Mouse (Mus musculus) midbrain, embryonic 12.5 days (tissue): ENCODE data around the gene Asb1. TPM values are rescaled to one million over a fixed set of nuclear protein-coding genes. Genes with fewer than 3 reads are reported as not detected.

Experiments
- ATAC-seq: fragments of 200-750 bp; cut with Nextera tagmentation; 2 replicates; pipeline ENCODE4 v1.8.0; 2017; ENCODE audit warnings: low read depth, moderate TSS enrichment, moderate library complexity; ENCODE audit not compliant: low FRiP score
- H3K27ac ChIP-seq: fragments of 300-500 bp; sonication (generic); replicated peaks from 2 replicates; pipeline ENCODE4 v1.5.1; 2016; ENCODE audit warnings: mild to moderate bottlenecking
- H3K27me3 ChIP-seq: fragments of 300-500 bp; sonication (generic); 2 replicates; pipeline ENCODE4 v1.6.1; 2016; ENCODE audit warnings: mild to moderate bottlenecking
- H3K36me3 ChIP-seq: fragments of 300-500 bp; sonication (generic); 2 replicates; pipeline ENCODE4 v1.6.1; 2016
- H3K4me1 ChIP-seq: fragments of 300-500 bp; sonication (generic); 2 replicates; pipeline ENCODE4 v1.6.1; 2016
- H3K4me2 ChIP-seq: fragments of 300-500 bp; sonication (generic); replicated peaks from 2 replicates; pipeline ENCODE4 v1.6.1; 2016; ENCODE audit warnings: mild to moderate bottlenecking, moderate library complexity
- H3K4me3 ChIP-seq: fragments of 300-500 bp; sonication (generic); 2 replicates; pipeline ENCODE4 v1.5.1; 2016; ENCODE audit warnings: mild to moderate bottlenecking
- H3K9ac ChIP-seq: fragments of 300-500 bp; sonication (generic); replicated peaks from 2 replicates; pipeline ENCODE4 v1.6.1; 2016; ENCODE audit warnings: mild to moderate bottlenecking, moderate library complexity
- H3K9me3 ChIP-seq: fragments of 300-500 bp; sonication (generic); 2 replicates; pipeline ENCODE4 v1.6.1; 2016; ENCODE audit warnings: mild to moderate bottlenecking
- WGBS: fragments of 180-500 bp; shearing (Covaris S2); methylation state at CpG from one replicate; pipeline ENCODE4 v1.1.7; 2016; 5-methylcytosine and 5-hydroxymethylcytosine counted together
- polyA plus RNA-seq: library from polyadenylated mRNA; unstranded; fragments of >200 nt; fragmentation: Nextera tagmentation; extraction: Ambion mirVana; gene quantifications from 2 replicates; pipeline ENCODE4 v1.2.1, GENCODE M21; 2016

Asb1 gene
- polyA plus RNA-seq, 1 experiment from 2014 or later = 13.2 TPM

DNA sequence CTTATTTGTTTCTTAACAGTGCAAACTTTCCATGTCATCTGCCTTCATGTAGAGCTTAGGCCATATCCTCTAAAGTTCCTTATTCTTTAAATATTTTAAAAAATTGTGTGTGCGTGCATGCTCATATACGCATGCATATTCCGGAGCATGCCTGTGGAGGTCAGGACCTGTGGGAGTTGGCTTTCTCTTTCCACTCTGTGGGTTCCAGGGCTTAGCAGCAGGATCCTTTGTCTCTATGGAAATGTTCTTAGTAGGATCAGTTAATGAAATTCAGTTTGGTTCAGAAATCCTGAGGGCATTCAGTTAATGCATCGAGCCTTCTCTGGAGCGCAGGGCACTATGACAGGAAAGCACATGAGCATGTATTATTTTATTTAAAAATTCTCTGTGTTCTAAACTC, 7.2 kb downstream of the Asb1 start:
- no peak overlapping the region; the same call in 1 of the 2 replicates for H3K27ac ChIP-seq
- ATAC-seq = peak; percentile 52
- H3K9ac ChIP-seq = no peak overlapping the region
- WGBS = 16% methylated on average over 5 of the region's 5 CpGs
- H3K4me3 ChIP-seq = no peak overlapping the region
- H3K9me3 ChIP-seq = no peaks in the 10 kb centered on the region
- 0 out of 2 replicates have a peak, but pooled peaks cover 3% of the 10 kb centered on the region for H3K27me3 ChIP-seq
- peaks cover 33% of the 10 kb centered on the region for H3K36me3 ChIP-seq
- no peak overlapping the region for H3K4me2 ChIP-seq
- H3K4me1 ChIP-seq = peaks cover 14% of the 10 kb centered on the region

DNA sequence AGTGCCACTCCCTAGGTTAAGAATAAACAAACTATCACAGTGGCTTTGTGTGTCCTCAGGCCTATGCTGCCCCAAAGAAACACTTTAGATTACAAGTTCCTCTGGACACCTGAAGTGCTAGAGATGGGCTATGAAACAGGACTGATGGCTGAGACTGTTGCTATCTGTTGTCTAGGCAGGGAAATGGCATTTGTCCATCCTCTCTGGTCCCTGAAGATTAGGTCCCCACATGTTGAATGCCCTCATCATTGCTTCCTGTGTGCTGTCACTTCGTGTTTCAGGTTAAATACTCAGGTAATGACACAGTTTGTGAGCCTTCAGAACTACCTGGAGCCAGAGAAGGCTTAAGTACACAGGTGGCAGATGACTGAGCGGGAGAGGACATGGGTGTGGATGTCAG, 8.7 kb downstream of the Asb1 start:
- Histone ChIP-seq H3K27ac (no peak overlapping the region), H3K27me3 (0 out of 2 replicates have a peak, but pooled peaks cover 3% of the 10 kb centered on the region), H3K4me1 (peaks cover 14% of the 10 kb centered on the region), H3K36me3 (peaks cover 44% of the 10 kb centered on the region), H3K9ac (no peak overlapping the region), H3K9me3 (no peaks in the 10 kb centered on the region), H3K4me2 (no peak overlapping the region), H3K4me3 (no peak overlapping the region)
- 89% methylated on average over 2 of the region's 2 CpGs for WGBS
- no peak for ATAC-seq

DNA sequence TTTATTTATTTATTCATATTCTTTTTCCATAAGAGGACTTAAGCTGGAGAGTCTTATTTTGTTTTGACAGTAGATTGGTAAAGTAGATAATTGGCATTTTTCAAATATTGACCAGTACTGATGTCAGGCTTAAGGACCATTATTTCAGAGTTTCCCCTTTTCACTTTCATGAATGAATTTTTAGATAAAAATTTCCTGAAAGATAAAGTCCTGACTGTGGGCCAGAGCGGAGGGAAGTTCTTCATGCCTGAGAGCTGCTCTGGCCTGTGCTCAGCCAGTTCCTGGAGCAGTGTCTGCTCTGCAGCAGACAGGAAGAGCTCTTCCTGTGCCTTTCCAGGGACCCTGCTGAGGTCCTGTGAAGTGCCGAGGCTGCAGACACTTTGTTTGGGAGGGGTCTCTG, 16.8 kb downstream of the Asb1 start:
- no peaks in the 10 kb centered on the region for H3K9me3 ChIP-seq
- no peaks in the 10 kb centered on the region for H3K4me1 ChIP-seq
- H3K9ac ChIP-seq = no peak overlapping the region
- no peak overlapping the region for H3K4me2 ChIP-seq
- ATAC-seq = no peak
- H3K4me3 ChIP-seq = no peak overlapping the region
- peaks cover 41% of the 10 kb centered on the region for H3K36me3 ChIP-seq
- H3K27me3 ChIP-seq = no peaks in the 10 kb centered on the region
- WGBS = 63% methylated on average over 2 of the region's 2 CpGs
- no peak overlapping the region for H3K27ac ChIP-seq

DNA sequence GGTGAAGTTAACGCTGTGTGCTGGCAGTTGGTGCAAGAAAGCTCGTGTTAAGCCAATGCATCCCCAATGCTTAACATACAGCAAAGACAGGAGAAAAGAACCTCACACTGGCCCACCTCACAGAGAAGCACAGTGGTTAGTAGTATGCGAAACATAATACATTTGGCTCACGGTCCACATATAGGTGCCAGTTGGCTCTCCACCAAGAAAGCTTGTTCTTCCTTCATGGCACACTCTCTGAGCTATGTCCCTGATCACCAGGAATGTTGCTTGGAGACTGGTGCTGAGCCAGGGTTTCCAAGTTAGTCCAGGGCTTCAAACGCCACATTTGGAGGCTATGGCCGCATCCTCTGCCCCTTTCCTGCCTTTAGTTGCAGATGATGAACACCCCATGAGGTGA, 20.9 kb downstream of the Asb1 start:
- H3K4me2 ChIP-seq = no peak overlapping the region
- H3K9ac ChIP-seq = no peak overlapping the region
- H3K4me3 ChIP-seq = no peak overlapping the region
- no peak overlapping the region for H3K27ac ChIP-seq
- ATAC-seq = no peak
- H3K4me1 ChIP-seq = no peaks in the 10 kb centered on the region
- no peaks in the 10 kb centered on the region for H3K9me3 ChIP-seq
- H3K27me3 ChIP-seq = no peaks in the 10 kb centered on the region
- WGBS = 90% methylated on average over 6 of the region's 6 CpGs
- H3K36me3 ChIP-seq = 0 out of 2 replicates have a peak, but pooled peaks cover 9% of the 10 kb centered on the region

DNA sequence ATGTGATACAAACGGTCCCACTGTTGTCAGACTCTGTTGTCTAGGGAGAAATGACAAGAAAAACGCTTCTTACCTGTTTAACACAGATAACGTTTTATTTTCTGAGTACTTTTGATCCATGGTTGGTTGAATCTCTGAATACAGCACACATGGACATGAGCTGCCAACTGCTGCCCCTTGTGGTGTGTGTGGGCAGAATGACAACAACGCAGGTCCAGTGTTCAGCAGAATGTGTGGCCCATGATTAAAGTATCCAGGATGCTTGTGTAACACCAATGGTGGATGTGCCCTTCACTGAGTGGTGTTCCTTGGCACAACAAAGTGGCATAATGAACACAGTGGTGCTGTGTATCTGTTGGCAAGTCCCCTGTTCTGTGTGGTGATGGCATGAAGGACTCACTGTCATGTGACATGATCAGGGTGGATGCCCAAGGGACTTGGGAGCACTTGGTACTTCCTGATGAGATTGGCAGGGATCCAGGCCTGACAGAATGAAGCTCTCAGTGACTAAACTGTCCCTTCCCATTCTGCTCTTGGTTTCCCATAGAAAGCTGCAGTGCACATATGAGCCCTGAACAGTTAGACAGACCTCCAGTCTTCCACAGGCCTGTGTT, 22.7 kb downstream of the Asb1 start:
- Histone ChIP-seq H3K9me3 (no peaks in the 10 kb centered on the region), H3K9ac (no peak overlapping the region), H3K27me3 (no peaks in the 10 kb centered on the region), H3K27ac (no peak overlapping the region), H3K4me3 (no peak overlapping the region), H3K36me3 (no peaks in the 10 kb centered on the region), H3K4me1 (no peaks in the 10 kb centered on the region), H3K4me2 (no peak overlapping the region)
- 86% methylated on average over 4 of the region's 4 CpGs for WGBS
- no peak for ATAC-seq

DNA sequence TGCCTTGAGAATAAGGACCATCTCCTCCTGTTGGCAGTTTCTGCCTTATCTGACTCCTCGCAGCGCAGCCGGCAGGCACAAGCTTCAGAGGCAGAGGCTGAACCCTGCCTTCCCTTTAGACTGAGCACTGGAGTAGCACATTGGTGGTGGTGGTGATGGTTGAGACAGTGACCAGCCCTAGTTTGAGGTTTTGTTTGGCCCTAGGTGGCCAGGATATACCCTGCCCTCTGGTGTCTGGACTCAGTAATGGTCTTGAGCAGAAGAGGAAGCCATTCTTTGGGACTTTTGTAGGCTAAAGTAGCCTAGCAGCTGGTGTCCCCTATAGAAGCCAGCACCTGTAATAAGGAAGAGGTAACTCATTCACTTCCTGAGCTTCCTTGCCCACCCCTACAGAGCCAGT, 23.7 kb downstream of the Asb1 start:
- WGBS = 66% methylated on average over 3 of the region's 3 CpGs
- Histone ChIP-seq H3K27ac (no peak overlapping the region), H3K36me3 (no peaks in the 10 kb centered on the region), H3K4me3 (no peak overlapping the region), H3K9me3 (no peaks in the 10 kb centered on the region), H3K27me3 (no peaks in the 10 kb centered on the region), H3K9ac (no peak overlapping the region), H3K4me1 (no peaks in the 10 kb centered on the region), H3K4me2 (no peak overlapping the region)
- ATAC-seq = no peak

DNA sequence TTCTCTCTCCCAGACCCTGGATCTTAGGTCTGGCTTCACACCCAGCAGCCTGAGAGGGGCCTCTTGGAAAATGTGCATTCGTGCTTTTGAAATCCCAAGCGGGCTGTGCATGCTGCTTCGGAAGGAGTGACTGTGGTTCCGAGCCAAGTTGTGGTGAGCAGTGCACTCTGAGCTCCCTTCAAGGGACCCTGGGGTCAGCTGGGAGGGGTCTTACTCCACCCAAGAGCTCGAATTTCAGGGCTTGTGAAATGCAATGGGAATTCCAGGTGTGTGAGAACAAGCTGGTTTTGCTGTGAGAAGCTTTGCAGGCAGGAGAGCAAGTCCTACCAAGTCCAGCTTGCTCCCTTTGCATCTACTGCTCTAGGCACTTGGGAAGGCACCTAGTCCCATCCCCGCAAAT, 24.3 kb downstream of the Asb1 start:
- ATAC-seq = no peak
- WGBS = 66% methylated on average over 6 of the region's 6 CpGs
- no peak overlapping the region for H3K27ac ChIP-seq
- no peaks in the 10 kb centered on the region for H3K4me1 ChIP-seq
- no peak overlapping the region for H3K9ac ChIP-seq
- H3K9me3 ChIP-seq = no peaks in the 10 kb centered on the region
- H3K4me2 ChIP-seq = no peak overlapping the region
- H3K4me3 ChIP-seq = no peak overlapping the region
- H3K27me3 ChIP-seq = no peaks in the 10 kb centered on the region
- H3K36me3 ChIP-seq = no peaks in the 10 kb centered on the region

DNA sequence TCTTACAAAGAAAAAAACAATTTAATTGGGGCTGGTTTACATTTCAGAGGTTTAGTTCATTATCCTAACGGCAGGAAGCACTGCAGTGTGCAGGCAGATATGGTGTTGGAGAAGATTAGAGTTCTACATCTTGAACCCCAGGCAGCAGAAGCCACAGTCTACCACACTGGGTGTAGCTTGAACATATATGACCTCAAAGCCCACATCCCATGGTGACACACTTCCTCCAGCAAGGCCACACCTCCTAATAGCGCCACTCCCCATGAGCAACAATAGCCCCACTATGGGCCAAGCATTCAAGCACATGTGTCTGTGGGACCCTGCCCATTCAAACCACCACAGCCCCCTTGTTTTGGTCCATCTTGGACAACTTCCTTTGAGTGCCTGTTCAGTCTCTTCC, 26.9 kb downstream of the Asb1 start:
- Histone ChIP-seq H3K36me3 (no peaks in the 10 kb centered on the region), H3K27ac (no peak overlapping the region), H3K4me3 (no peak overlapping the region), H3K9ac (no peak overlapping the region), H3K9me3 (no peaks in the 10 kb centered on the region), H3K27me3 (no peaks in the 10 kb centered on the region), H3K4me2 (no peak overlapping the region), H3K4me1 (no peaks in the 10 kb centered on the region)
- WGBS = 93% methylated on average over 2 of the region's 2 CpGs
- no peak for ATAC-seq

DNA sequence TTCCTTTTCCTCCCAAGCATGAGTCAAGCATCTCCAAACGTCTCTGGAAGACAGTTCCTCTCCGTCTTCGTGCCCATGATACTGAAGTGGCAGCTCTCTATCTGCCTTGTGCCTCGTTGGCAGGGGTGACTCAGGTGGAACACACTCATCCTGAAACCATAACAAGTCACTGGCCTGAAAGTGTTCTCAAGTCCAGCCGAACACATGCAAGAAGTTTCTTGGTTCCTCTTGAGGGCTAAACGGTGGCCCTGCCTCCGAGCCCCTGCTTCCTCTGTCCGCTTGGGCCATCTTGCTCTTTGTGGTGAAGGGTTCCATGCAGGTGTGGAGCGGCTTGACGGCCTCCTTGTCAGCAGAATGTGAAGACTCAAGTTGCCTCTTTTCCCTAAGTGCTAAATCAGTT, 32.1 kb downstream of the Asb1 start:
- no peak overlapping the region for H3K4me3 ChIP-seq
- H3K27ac ChIP-seq = no peak overlapping the region
- no peaks in the 10 kb centered on the region for H3K36me3 ChIP-seq
- H3K9ac ChIP-seq = no peak overlapping the region
- no peak for ATAC-seq
- no peaks in the 10 kb centered on the region for H3K4me1 ChIP-seq
- no peak overlapping the region for H3K4me2 ChIP-seq
- H3K27me3 ChIP-seq = no peaks in the 10 kb centered on the region
- H3K9me3 ChIP-seq = no peaks in the 10 kb centered on the region
- 85% methylated on average over 10 of the region's 10 CpGs for WGBS

DNA sequence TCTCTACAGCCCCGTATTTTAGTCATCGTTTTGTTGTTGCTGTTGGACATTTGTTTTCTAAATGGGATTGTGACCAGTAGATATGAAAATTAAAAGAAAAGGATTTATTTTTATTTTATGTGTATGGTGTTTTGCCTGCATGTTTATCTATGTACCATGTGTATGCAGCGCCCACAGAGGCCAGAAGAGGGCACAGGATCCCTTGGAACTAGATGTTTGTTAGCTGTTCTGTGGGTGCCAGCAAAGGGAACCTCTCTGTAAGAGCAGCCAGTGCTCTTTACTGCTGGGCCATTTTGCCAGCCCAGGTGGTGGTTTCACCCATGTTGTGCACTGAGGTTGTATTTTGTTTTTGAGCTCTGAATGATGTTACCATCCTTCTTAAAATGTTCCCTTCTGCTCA, 33.9 kb downstream of the Asb1 start:
- H3K4me1 ChIP-seq = no peaks in the 10 kb centered on the region
- no peak overlapping the region for H3K9ac ChIP-seq
- H3K4me2 ChIP-seq = no peak overlapping the region
- WGBS = 72% methylated on average over 3 of the region's 3 CpGs
- no peaks in the 10 kb centered on the region for H3K36me3 ChIP-seq
- no peaks in the 10 kb centered on the region for H3K27me3 ChIP-seq
- no peak overlapping the region for H3K27ac ChIP-seq
- no peaks in the 10 kb centered on the region for H3K9me3 ChIP-seq
- ATAC-seq = no peak
- H3K4me3 ChIP-seq = no peak overlapping the region

DNA sequence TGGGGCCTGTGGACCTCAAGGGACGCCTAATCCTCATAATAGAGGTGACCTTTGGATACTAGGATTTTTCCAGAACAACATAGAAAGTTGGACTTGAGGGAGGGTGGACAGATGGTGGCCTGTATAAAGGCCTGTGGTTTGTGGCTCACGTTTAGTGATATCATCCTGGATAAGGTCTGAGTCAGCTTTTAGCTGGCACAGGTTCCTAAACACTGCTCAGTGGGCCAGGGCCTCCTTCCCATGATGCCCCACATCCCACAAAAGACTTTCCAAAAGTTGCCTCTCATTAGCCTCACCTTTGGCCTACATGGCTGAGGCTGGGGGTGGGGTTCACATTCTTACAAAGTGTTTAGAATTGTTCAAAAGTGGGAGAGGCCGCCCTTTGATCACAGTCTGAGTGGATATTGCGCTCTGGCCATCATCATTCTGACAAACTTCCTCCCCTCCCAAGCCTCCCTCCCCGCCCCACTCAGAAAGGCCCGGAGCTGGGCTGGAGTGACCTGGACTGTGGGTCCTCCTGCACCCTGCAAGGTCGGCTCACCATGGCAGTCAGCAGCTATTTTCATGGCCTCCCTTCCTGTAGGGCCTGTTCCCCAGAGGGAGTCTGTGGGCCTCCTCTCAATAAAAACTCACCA, 37.7 kb downstream of the Asb1 start:
- H3K9ac ChIP-seq = no peak overlapping the region
- no peaks in the 10 kb centered on the region for H3K9me3 ChIP-seq
- no peak overlapping the region for H3K4me2 ChIP-seq
- no peaks in the 10 kb centered on the region for H3K4me1 ChIP-seq
- no peak overlapping the region for H3K27ac ChIP-seq
- no peaks in the 10 kb centered on the region for H3K36me3 ChIP-seq
- H3K4me3 ChIP-seq = no peak overlapping the region
- 77% methylated on average over 7 of the region's 7 CpGs for WGBS
- no peaks in the 10 kb centered on the region for H3K27me3 ChIP-seq
- no peak for ATAC-seq

DNA sequence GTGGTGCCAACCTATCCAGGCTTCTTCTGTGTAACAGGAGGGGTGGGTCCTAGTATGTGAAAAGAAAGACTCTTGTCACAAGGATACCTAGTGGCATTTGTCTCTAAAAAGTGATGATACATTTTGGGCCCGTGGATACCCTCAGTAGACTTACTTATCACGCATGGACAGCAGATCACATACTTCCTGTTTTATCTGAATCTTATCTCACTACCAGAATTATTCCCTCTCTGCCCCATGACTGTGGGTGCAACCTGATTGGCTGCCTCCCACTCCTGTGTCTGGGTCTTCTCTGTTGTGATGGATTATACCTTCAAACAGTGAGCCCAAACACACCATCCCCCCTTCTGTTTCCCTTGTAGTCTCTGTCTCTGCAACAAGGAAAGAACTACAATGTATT, 40.2 kb downstream of the Asb1 start:
- ATAC-seq = no peak
- Histone ChIP-seq H3K27me3 (no peaks in the 10 kb centered on the region), H3K9me3 (no peaks in the 10 kb centered on the region), H3K4me2 (no peak overlapping the region), H3K4me1 (no peaks in the 10 kb centered on the region), H3K9ac (no peak overlapping the region), H3K4me3 (no peak overlapping the region), H3K36me3 (no peaks in the 10 kb centered on the region), H3K27ac (no peak overlapping the region)
- 89% methylated on average over 2 of the region's 2 CpGs for WGBS

DNA sequence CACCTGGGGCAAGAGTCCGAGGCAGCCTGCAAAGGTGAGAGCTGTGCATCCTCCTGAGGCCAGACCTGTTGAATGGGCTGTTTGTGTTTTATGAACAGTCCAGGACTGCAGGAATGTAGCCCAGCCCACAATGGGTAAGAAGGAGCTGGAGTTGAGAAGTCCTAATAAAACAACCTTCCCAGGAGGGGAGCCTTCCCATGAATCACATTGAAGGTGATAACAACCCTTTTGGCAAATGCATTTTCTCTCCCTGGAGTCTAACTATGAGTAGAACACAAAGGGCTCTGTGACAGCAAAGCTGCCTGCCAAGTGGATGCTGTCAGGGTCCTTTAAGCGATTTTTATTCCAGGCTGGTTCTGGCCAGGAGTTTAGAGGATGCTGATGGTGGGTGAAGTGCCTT, 40.9 kb downstream of the Asb1 start:
- Histone ChIP-seq H3K9me3 (no peaks in the 10 kb centered on the region), H3K4me1 (no peaks in the 10 kb centered on the region), H3K27ac (no peak overlapping the region), H3K27me3 (no peaks in the 10 kb centered on the region), H3K4me3 (no peak overlapping the region), H3K36me3 (no peaks in the 10 kb centered on the region), H3K4me2 (no peak overlapping the region), H3K9ac (no peak overlapping the region)
- ATAC-seq = no peak
- WGBS = 83% methylated on average over 2 of the region's 2 CpGs
